Mouse (Mus musculus): Measurements from ENCODE around the gene Ankrd65. TPM values are rescaled to one million over a fixed set of nuclear protein-coding genes. Genes with fewer than 3 reads are reported as not detected.
A peak's percentile ranks its signal among the peaks of the same experiment; 100 is the strongest.

The Ankrd65 gene
- total and polyA plus RNA-seq, 3 experiments: not detected

DNA sequence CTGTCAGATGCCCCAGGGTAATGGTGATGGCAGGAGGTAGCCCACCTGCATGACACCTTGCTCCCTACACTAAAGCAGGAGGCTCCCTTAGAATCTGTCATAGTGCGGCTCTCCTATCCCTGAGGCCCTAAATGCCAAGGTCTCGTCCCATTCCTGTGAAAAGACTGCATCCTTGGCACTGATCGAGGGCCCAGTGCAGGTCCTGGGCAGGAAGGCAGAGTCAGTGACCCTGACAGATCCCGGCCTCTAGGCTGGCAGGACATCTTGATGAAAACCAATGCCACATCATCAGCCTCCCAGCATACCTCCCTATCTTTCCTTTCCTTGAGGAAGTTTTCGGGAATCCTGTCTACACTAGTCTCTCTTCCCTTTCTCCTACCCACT is 20.8 kb upstream of the Ankrd65 start:
- Histone ChIP-seq H3K4me3 (replicated peaks in 1 of 3; ENCODE audit: low read depth in 2 of 3, low read length in 2 of 3, poor library complexity in 1 of 3) (peak overlapping the region; percentile 57 to 58 (median 57)), H3K4me1 (ENCODE audit: control insufficient read depth in 1 of 2, insufficient read depth in 2 of 2) (peaks cover 8 to 25% of the 10 kb centered on the region in 2 experiments), H3K4me2 (ENCODE audit: insufficient read depth, low read depth, poor library complexity, severe bottlenecking) (peak overlapping the region; percentile 14), H3K27me3 (replicated peaks) (peaks cover 40% of the 10 kb centered on the region), H3K9ac (ENCODE audit: insufficient read depth, low read depth) (peak overlapping the region; percentile 68), H3K79me2 (replicated peaks; ENCODE audit: control insufficient read depth, extremely low read depth, insufficient read depth, poor library complexity, severe bottlenecking) (no peaks in the 10 kb centered on the region), H3K27ac (ENCODE audit: insufficient read depth, low read depth) (no peak overlapping the region), H3K36me3 (replicated peaks in 1 of 2; ENCODE audit: control insufficient read depth in 1 of 2, insufficient read depth in 1 of 2, low read length in 1 of 2) (no peaks in the 10 kb centered on the region), H3K9me3 (replicated peaks; ENCODE audit: low read length) (no peaks in the 10 kb centered on the region)
- in situ Hi-C loops (cut with MboI; ENCODE audit: low pct_ligation_motif_present, low pct_unique_long_range_greater_than_20kb, low sequenced_read_pairs) (loop anchor here (5.0 kb wide), 1 partner anchor 37 kb away; the partner anchor contains the start of gene Tmem240), dilution Hi-C loops (cut with MboI; ENCODE audit: extremely low pct_ligation_motif_present, extremely low pct_unique_long_range_greater_than_20kb, low sequenced_read_pairs) (no loop called here)
- no peak for TF ChIP-seq JUND (conservative IDR thresholded peaks at IDR 0.05; ENCODE audit: low read depth, low read length)
- no peak for TF ChIP-seq TBP (conservative IDR thresholded peaks at IDR 0.05; ENCODE audit: low read depth, low read length)
- no peak for TF ChIP-seq HCFC1 (IDR thresholded peaks at IDR 0.05; ENCODE audit: low read depth, low read length)
- no peak for TF ChIP-seq RAD21 (IDR thresholded peaks at IDR 0.05; ENCODE audit: low read depth, low read length)
- no peak for TF ChIP-seq BHLHE40 (IDR thresholded peaks at IDR 0.05; ENCODE audit: low read depth, low read length)
- no peak for TF ChIP-seq UBTF (IDR thresholded peaks at IDR 0.05; ENCODE audit: low read depth, low read length)
- no peak for TF ChIP-seq NRF1 (IDR thresholded peaks at IDR 0.05; ENCODE audit: low read depth, low read length)
- no peak for TF ChIP-seq CTCF (conservative IDR thresholded peaks at IDR 0.05 in 1 of 2, IDR thresholded peaks at IDR 0.05 in 1 of 2; ENCODE audit: low read depth in 2 of 2, low read length in 2 of 2)
- no peak for TF ChIP-seq MAZ (IDR thresholded peaks at IDR 0.05; ENCODE audit: low read depth, low read length)
- no peak for TF ChIP-seq CHD2 (IDR thresholded peaks at IDR 0.05; ENCODE audit: low read length)
- no peak for TF ChIP-seq MXI1 (IDR thresholded peaks at IDR 0.05; ENCODE audit: low read depth, low read length)
- no peak for TF ChIP-seq USF1 (IDR thresholded peaks at IDR 0.05; ENCODE audit: low read depth, low read length)
- no peak for TF ChIP-seq SMC3 (IDR thresholded peaks at IDR 0.05; ENCODE audit: low read depth, low read length)
- TF ChIP-seq ZNF384 (IDR thresholded peaks at IDR 0.05; ENCODE audit: low read depth, low read length): no peak
- no peak for TF ChIP-seq EP300 (IDR thresholded peaks at IDR 0.05; ENCODE audit: low read length)
- TF ChIP-seq MEF2A (IDR thresholded peaks at IDR 0.05; ENCODE audit: borderline replicate concordance, low read depth, low read length): no peak
- no peak for TF ChIP-seq ZC3H11A (IDR thresholded peaks at IDR 0.05; ENCODE audit: low read depth, low read length)
- no peak for TF ChIP-seq TCF12 (IDR thresholded peaks at IDR 0.05; ENCODE audit: low read depth, low read length)
- no peak for TF ChIP-seq NELFE (IDR thresholded peaks at IDR 0.05; ENCODE audit: low read depth, low read length)
- DNase-seq (ENCODE audit: extremely low read depth): no peak

DNA sequence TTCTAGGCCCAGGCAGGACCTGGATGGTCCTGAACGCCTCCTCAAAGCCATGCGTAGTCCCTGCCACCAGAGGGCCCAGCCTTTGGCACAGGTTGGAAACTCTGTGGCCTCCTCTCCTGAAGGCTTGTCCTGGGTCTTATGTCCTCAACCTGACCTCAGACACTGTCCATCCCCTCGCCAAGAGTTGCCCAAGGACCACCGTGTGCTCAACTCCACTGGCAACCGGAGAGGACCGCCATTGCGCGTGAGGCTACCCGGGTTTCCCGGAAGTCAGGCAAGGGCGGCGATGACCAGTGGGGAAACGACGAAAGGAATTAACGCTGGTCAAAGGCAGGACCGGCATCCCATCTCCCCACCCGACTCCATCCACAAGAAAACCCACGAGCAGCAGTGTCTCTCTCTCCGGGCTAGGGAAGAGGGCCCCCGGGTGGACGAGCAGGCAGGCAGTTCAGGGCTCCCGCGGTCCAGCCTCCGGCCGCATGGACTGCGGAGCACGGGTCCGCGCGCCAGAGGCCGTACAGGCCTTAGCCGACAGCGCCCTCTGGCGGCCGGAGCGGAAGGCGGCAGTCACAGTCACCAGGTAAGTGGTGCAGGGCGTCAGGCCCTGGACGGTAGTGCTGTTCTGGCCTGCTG is 20.2 kb upstream of the Ankrd65 start:
- no peaks in the 10 kb centered on the region for H3K9me3 ChIP-seq (replicated peaks; ENCODE audit: low read length)
- in situ Hi-C loops (cut with MboI; ENCODE audit: low pct_ligation_motif_present, low pct_unique_long_range_greater_than_20kb, low sequenced_read_pairs) (loop anchor here (5.0 kb wide), 1 partner anchor 38 kb away; the partner anchor contains the start of gene Tmem240), dilution Hi-C loops (cut with MboI; ENCODE audit: extremely low pct_ligation_motif_present, extremely low pct_unique_long_range_greater_than_20kb, low sequenced_read_pairs) (no loop called here)
- peak overlapping the region; percentile 57 to 58 (median 57) for H3K4me3 ChIP-seq (replicated peaks in 1 of 3; ENCODE audit: low read depth in 2 of 3, low read length in 2 of 3, poor library complexity in 1 of 3)
- H3K4me1 ChIP-seq (ENCODE audit: control insufficient read depth in 1 of 2, insufficient read depth in 2 of 2): peaks cover 10 to 30% of the 10 kb centered on the region in 2 experiments
- no peaks in the 10 kb centered on the region for H3K79me2 ChIP-seq (replicated peaks; ENCODE audit: control insufficient read depth, extremely low read depth, insufficient read depth, poor library complexity, severe bottlenecking)
- H3K4me2 ChIP-seq (ENCODE audit: insufficient read depth, low read depth, poor library complexity, severe bottlenecking): peak overlapping the region; percentile 14
- no peaks in the 10 kb centered on the region for H3K36me3 ChIP-seq (replicated peaks in 1 of 2; ENCODE audit: control insufficient read depth in 1 of 2, insufficient read depth in 1 of 2, low read length in 1 of 2)
- H3K27me3 ChIP-seq (replicated peaks): peaks cover 42% of the 10 kb centered on the region
- no peak overlapping the region for H3K27ac ChIP-seq (ENCODE audit: insufficient read depth, low read depth)
- H3K9ac ChIP-seq (ENCODE audit: insufficient read depth, low read depth): peak overlapping the region; percentile 68
- peak; percentile 77 for DNase-seq (ENCODE audit: extremely low read depth)
- TF ChIP-seq RCOR1 (conservative IDR thresholded peaks at IDR 0.05; ENCODE audit: low read depth, low read length) (no peak; the same call in 1 of the 2 replicates), MAFK (IDR thresholded peaks at IDR 0.05; ENCODE audit: insufficient replicate concordance, low read length) (no peak), ZKSCAN1 (IDR thresholded peaks at IDR 0.05; ENCODE audit: borderline replicate concordance, low read depth, low read length) (no peak), POLR2A (IDR thresholded peaks at IDR 0.05; ENCODE audit: low read depth, low read length) (peak; percentile 82), EP300 (IDR thresholded peaks at IDR 0.05; ENCODE audit: low read length) (peak; percentile 6; the same call in 1 of the 2 replicates), MAX (IDR thresholded peaks at IDR 0.05; ENCODE audit: low read length) (peak; percentile 90), CHD1 (IDR thresholded peaks at IDR 0.05; ENCODE audit: low read depth, low read length) (no peak), MAZ (IDR thresholded peaks at IDR 0.05; ENCODE audit: low read depth, low read length) (peak; percentile 67), JUND (conservative IDR thresholded peaks at IDR 0.05; ENCODE audit: low read depth, low read length) (no peak), CTCF (conservative IDR thresholded peaks at IDR 0.05 in 1 of 2, IDR thresholded peaks at IDR 0.05 in 1 of 2; ENCODE audit: low read depth in 2 of 2, low read length in 2 of 2) (peak; percentile 31 to 93; a peak in 3 of 4 replicates), SMC3 (IDR thresholded peaks at IDR 0.05; ENCODE audit: low read depth, low read length) (peak; percentile 70), KAT2A (IDR thresholded peaks at IDR 0.05; ENCODE audit: insufficient replicate concordance, low read length) (0 out of 2 replicates have a peak, but pooled peaks have one; percentile 28), ZMIZ1 (IDR thresholded peaks at IDR 0.05; ENCODE audit: low read depth, low read length) (peak; percentile 85), MYC (IDR thresholded peaks at IDR 0.05; ENCODE audit: low read depth, low read length) (peak; percentile 93), TCF12 (IDR thresholded peaks at IDR 0.05; ENCODE audit: low read depth, low read length) (peak; percentile 73), GABPA (IDR thresholded peaks at IDR 0.05; ENCODE audit: insufficient replicate concordance, low read depth, low read length) (no peak), ELF1 (IDR thresholded peaks at IDR 0.05; ENCODE audit: low read depth, low read length) (peak; percentile 82), ETS1 (conservative IDR thresholded peaks at IDR 0.05; ENCODE audit: low read depth, low read length) (no peak), ZC3H11A (IDR thresholded peaks at IDR 0.05; ENCODE audit: low read depth, low read length) (no peak), USF1 (IDR thresholded peaks at IDR 0.05; ENCODE audit: low read depth, low read length) (no peak)
